Mouse (Mus musculus) heart, postnatal 0 days (tissue): ENCODE data around the gene Ccnd1.

Experiments used
- CTCF ChIP-seq: IDR thresholded peaks from 2 replicates; pipeline ENCODE4 v1.5.1; 2016; ENCODE audit warnings: antibody characterized with exemption, control low read depth, low read depth
- EP300 ChIP-seq: IDR thresholded peaks from 2 replicates; pipeline ENCODE4 v1.6.1; 2016; ENCODE audit warnings: antibody characterized with exemption, low read depth

GRCm38 (mm10) chr7:144892322-144892721 is 47.4 kb downstream of the Ccnd1 start:
- TF ChIP-seq CTCF, result no peak
- no peak for TF ChIP-seq EP300
